Mouse (Mus musculus) induced T-regulatory cell, adult 2 months (primary cell): Measurements from ENCODE around the gene Pramef8.
"Not testable (repeated sequence)": the region's sequence is repeated elsewhere in the genome, so short reads cannot be mapped to it uniquely, and the experiment has no call there.

Experiments
- DNase-seq: peaks from one replicate; pipeline ENCODE4 v3.0.0-alpha.2; 2012; ENCODE audit warnings: low read depth

Gene Pramef8

DNA sequence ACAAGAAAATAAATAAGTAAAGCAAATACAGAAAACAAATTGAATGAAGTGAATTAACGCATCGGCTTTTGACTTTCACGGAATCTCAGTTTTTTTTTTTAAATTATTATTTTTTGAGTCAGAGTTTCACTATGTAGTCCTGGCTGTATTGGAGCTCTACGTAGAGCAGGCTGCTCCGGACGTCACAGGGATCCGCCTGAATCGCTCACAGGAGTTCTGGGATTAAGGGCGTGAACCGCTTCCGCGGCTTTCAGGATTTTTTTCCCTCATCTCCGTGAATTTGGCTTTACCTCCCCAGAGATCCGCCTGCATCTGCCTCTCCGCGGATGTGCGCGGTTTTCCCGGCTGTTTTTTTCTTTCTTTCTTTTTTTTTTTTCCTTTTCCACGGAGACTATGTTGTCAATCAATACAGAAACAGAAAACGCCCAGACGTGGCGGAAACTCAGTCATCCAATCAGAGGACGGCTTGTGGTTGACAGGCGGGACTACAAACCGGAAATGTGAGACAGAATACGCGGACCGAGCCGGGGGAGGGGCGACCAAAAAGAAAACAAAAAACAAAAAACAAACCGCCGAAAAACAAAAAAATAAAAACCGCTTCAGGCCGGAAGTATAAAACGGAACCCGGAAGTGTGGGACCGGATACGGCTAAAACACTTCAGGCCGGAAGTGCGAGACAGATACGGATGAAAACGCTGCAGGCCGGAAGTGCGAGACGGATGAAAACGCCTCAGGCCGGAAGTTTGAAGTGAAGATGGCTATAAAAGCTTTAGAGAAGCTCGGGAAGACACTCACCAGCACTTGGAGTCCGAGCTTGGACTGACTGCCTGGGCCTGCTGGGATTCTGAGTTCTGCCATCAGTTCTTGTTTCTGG is at the start of gene Pramef8:
Gene Pramef8 (plus strand): TSS at position 208 of the 874 bp plus-strand sequence.
- peak; percentile 97 for DNase-seq

DNA sequence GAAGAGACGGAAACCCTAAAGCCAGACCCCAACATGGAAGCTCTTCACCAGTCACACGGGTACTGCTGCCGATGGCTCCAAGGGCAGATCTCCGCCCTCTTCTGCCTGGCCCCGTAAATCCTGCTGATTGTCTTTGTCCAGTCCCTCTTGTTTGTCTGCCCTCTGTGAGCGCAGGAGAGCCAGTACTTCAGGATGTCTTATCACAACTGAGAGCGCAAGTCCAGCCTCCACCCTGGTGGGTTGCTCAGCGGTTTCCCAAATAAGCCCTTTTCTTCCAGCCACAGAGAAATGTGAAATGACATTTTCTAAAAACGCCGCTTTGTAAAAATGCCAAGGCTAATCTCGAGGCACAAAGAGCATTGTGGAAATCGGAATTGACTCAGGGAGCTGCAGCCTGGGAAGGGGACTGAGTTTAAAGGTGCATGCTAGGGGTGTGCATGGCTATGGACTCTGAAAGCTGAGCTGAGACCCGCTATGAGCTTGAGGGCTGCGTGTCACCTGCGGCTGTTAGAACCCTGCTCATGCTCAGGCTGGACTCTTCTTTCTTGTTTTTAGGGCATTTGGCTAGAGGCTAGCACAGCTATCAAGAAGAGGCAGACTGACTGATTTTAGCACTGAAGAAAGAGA is 45.7 kb upstream of the Pramef8 start:
- DNase-seq, result no peak

DNA sequence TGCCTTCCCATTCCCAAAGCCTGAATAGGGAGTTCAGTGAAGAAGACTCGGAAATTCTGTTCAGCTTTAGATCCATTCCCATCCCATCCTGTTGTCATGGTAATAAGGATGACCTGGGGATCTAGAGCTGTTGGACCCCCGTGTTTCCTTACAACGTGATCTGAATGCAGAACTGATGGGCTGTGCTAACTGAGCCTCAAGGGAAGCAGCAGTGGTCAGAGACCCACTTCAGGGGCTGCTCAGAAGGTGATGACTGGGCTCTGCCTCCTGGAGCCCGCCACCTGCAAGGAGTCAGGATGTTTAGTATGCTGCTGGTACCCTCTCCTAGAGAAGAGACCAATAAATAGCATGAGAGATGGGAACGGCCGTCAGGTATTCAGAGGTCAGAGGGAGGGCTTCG is 32.7 kb upstream of the Pramef8 start:
- no peak for DNase-seq

DNA sequence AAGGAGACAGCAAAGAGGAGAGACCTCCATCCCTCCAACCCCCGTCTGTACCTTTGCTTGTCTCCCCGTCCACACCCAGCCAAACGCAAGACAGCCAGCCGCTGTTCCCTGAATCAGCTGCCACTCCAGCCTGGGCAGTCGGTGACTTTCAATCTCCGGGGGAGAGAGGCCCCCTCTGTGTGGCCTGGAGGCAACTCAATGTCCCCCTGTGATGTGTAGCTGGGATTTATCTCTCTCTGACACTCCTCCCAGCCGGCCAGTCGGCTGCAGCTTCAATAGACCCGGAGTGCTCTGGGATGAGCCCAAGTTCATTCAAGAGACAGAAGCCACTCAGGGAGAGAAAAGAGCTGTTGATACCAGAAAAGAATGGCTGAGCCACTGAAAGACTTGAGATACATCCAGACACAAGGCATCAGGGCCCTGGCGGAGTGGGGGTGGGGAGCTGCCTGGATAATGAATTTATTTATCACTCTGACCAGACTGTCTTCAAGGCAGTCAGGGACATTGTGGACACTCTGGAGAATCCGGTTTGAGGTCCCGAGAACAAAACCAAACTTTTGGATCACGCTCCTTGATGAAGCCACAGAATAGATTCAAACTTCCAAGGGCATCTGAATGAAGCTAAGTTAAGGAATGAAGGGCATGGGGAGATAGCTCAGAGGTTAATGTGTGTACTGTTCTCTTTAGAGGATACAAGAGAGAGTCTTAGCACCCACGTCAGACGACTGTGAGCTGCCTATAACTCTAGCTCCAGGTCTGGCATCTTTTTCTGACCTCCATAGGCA is 32.1 kb upstream of the Pramef8 start:
- DNase-seq, result no peak

DNA sequence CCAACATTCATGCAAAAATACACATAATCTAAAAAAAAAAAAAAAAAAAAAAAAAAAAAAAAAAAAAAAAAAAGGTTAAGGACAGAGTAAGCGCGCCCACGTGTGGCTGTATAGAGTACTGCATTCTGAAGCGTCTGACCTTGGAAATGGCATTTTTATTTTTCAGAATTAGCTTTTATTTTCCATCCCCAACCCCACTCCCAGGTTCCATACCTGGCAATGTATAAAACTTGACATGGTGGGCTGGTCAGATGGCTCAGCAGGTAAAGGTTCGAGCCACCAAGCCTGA is 31.6 kb upstream of the Pramef8 start:
- DNase-seq, result peak; percentile 56

DNA sequence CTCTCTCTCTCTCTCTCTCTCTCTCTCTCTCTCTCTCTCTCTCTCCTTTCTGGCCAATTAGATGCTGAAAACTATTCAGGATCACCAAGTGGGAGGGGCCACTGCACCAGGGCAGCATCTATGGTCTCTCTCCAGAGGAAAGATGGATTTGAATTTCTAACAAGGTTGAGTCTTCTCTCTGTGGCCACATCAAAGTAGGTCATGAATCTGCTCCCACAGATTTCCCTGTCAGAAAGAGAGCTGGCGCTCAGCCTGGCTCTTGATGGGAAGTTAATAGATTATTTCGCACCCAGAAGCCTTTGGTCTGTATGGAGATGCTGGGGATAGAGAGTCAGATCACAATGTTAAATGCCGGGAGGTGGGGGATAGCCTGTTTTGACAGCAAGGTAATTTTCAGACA is 30.1 kb upstream of the Pramef8 start:
- DNase-seq, result no peak

DNA sequence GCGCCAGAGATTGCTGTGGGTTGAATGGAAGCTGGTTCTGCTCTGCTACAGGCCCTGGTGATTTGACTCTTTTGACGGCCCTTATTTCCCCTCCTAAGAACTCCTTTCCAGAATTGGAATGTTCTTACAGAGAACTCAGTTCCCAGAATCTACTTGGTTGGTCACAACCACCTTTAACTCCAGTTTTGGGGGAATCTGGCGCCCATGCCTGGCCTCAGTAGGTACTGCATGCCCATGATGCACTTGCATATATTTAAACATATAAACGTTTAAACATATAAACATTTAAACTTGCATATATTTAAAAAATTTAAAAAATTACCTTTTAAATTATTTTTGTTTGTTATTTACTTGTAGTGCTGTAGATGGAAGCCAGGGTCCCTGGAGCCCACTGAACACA is 28.6 kb upstream of the Pramef8 start:
- no peak for DNase-seq

DNA sequence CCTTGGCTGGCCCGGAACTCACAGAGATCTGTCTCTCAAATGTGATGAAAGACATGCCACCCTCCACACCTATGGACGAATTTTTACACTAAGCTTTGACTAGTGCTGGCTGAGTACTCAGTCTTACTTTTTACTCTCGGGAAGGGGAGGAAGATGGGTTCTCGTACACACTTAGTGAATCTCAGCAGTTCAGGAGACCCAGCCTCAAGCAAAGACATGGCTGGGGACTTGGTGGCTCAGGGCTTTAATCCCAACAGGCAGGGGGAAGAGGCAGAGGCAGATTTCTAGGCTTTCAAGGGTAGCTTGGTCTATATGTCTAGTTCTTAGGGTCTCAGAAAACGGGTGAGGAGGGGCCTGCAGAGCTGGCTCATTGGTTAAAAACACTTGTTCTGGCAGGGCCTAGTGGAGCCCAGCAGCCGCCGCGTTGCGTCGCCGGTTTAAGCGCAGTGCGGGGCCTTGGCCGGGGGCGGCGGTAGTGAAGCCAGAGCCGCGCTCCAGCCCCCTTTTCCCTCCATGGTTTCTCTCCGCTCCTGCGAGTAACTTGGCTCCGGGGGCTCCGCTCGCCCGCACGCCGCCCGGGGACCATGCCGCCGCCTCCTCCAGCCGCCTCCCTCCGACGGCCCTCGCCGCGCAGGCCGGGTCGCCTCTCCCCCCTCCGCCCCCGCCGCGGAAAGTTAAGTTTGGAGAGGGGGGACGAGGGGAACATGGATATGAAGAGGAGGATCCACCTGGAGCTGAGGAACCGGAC is 23.1 kb upstream of the Pramef8 start:
- no peak for DNase-seq

DNA sequence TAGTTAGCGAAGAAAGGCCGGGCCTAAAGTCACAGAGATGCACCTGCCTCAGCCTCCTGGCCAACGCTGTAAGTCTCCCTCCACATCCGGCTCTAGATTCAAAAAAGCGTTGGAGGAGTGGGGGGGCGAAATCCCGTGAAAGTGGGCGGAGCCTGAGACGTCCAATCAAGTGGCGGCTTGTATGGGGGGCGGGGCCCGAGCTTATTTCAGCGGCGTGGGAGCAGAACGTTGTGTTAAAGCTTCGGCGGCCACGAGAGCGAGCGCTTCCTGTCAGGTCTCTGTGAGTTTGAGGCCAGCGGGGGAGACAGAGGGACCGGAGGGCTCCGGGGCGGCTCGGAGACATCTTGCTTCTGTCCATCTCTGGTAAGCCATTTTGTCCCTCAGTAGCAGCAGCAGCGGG is 18.0 kb upstream of the Pramef8 start, which contains the start of gene Pramel1:
Gene Pramel1 (plus strand): TSS at position 248 of the 400 bp plus-strand sequence.
- DNase-seq, result no peak

DNA sequence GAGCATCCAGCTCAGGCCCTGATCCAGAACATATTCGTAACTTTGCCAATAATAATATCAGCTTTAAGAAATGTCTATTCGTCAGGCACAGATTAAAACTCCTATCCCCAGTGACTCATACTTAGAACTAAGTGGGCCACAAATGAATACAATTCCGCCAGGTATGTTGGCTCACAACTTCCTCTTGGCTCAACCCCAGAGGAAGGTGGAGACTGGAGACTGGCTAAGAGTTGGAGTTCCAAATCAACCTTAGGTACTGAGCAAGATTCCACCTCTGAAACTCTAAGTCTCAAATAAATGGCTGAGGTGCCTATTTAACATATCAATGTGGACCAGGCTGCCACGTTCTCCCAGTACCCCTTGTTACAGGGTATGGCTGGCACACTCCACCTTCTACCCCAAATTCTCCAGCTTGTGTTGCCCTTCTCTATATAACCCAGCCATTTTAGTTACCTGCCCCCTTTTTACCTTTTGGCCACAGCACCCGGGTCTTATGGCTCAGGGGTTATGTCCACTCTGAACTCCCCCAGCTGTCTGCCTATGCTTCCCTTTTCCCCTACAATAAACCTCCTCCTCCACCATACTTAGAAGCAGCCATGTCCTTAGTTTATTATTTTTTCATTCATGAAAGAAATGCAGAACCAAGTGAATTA is 534 bp upstream of the Pramef8 start:
- DNase-seq, result no peak

DNA sequence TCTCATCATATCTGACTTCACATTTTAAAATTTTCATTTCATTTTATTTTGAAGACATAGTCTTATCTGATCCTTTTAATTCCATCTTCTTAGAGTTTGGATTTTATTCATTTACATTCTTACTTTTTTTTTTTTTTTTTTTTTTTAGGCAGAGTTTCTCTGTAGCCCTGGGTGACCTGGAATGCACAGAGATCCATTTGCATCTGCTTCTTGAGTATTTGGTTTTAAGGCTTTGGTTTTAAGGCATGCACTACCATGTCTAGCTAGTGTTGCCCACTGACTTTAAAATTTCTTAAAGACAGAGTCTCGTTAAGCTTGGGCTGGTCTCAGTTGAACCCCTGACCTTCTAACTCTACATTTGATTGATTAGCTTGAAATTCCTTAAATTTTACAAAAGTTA is 1.4 kb downstream of the Pramef8 start:
- peak; percentile 12 for DNase-seq

DNA sequence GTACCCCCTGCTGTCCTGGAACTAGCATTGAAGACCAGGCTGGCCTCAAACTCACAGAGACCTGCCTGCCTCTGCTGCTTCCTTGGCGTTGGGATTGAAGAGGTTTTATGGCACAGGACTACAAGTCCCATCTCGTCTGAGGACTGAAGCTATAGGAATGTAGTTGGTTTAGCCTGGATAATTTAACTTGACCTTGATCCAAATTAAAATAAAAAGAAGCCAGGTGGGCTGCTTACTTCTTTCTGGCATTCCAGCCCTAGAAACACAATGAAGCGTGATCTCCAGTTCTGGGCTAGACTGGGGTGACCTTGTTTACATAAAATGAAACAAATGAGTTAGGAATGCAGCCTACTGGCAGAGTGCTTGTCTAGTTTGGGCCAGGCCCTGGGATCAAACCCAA is 1.9 kb downstream of the Pramef8 start:
- DNase-seq, result no peak

DNA sequence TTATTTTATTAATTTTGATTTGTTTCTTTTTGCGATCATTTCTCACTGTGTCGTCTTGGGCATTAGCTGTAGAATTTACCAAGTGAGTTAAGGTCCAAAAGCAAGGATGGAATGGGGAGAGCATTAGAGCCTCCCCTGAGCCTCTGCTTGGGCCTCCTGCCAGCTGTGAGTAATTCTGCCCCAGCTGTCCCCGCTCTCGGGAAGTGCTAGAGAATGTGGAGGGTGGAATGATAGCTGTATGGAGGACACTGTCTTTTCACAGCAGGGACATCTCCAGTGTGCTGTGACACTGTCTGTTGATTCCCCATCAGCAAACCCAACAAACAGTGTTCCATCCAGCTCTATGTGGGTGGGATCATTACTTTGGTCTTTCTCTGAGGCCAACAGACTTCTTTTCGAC is 14.5 kb downstream of the Pramef8 start:
- not testable (repeated sequence) for DNase-seq

DNA sequence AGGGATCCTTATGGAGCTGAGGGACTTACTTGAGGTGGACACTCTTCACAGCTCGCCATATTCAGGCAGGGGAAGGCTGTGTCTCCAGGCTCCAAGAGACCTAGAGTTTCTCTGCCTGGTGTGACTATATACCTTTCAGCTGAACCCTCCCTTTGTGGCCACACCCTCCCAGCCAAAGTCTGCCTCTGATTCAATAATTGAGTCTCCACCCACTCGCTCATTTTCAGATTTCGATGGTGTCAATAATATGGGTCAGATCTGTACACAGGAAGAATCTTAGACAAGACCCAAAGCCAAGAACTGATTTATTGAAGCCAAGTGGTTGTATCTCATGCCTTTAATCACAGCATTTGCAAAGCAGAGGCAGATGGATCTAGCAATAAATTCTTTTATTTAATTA is 38.0 kb downstream of the Pramef8 start, which contains the start of gene Oog4:
Gene Oog4 (minus strand): TSS at position 101 of the 400 bp plus-strand sequence.
- DNase-seq, result no peak
